Mouse (Mus musculus) layer of hippocampus, postnatal 10 days (tissue): ENCODE data around the gene Tmcc2. TPM values are rescaled to one million over a fixed set of nuclear protein-coding genes. Genes with fewer than 3 reads are reported as not detected.
A peak's percentile ranks its signal among the peaks of the same experiment; 100 is the strongest.

Source experiments
- DNase-seq, 2 experiments: peaks; one replicate each; pipeline ENCODE4 v3.0.0; 2021; ENCODE audit warnings: low spot score in 2 of 2
- long read RNA-seq: library from polyadenylated mRNA; stranded (forward); transcript quantifications from one replicate; pipeline ENCODE4 v2.0.0, GENCODE M21; 2023
- total RNA-seq, 2 experiments: library from RNA; stranded (reverse); gene quantifications; 2 replicates each; pipeline ENCODE4 v1.2.3; 2021

Tmcc2 gene
- 100 to 1,000 TPM; 171 to 181 TPM for total RNA-seq
- long read RNA-seq, transcript Tmcc2-201 (5 exons, 3,410 nt) = major isoform, 50 of 118 reads
- long read RNA-seq, transcript Tmcc2-203 (5 exons, 3,514 nt) = minor isoform, 7 of 118 reads
- long read RNA-seq, partial matches to known transcripts = 53 of 118 reads
- long read RNA-seq, other reads (novel, unspliced or antisense) = 8 of 118 reads

DNA sequence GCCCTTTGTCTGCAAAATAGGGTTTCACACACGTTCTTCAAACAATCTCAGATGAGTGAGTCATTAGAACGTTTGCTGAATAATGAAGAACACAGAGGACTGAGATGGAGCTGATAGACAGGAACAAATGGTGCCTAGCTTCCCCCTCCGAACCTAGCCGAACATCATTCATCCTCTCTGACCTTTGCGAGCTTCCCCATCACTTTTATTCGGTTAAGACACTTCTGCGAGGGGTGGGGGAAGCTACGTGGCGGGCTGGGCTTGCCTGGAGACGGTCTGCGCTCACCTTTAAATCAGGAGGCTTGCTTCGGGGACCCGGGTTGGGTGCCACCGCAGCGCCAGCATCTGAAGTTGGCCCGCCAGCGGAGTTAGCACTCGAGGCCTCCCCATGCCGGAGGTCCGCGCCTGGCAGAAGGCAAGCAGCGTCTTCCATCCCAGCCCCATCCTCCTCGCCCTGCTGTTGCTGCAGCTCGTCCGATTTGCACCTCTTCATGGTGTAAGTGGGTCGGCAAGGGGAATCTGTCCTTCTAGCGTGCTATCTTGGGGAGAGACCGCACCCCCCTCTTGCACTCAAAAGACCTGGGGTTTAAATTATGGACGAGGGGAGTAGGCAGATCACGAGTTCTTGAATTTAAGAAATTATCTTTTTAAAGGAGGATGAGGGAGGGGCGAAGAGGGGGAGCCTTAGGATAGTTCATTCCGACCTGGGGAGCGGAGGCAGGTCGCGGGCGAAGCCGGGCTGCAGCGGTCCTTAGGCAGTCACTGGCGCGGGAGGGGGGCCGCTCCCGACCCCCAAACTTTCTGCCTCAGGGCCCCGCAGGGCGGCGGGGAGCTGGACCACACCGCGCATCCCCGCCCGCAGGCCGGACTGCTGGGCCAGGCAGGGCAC, at the start of gene Tmcc2:
Gene Tmcc2 (minus strand): TSS at position 591 of the 889 bp plus-strand sequence.
- DNase-seq = peak; percentile 50 to 66

DNA sequence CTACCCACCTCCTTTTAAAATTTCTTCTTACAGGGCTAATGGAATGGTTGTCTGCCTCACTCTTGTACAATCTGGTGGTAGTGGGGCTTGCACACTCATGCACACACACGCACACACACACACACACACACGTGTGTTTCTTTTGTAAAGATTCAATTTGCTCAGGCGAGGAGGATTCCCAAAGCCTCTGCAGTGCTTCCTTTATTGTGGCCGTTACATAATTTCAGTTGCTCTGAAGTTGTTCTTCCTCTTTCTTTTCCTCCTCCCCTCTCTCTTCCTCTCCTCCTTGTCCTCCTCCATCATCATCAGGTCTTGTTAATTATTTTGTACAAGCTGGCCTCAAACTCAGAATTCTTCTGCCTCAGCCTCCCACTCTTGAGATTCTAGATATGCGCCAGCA, 46.3 kb upstream of the Tmcc2 start:
- DNase-seq = no peak

DNA sequence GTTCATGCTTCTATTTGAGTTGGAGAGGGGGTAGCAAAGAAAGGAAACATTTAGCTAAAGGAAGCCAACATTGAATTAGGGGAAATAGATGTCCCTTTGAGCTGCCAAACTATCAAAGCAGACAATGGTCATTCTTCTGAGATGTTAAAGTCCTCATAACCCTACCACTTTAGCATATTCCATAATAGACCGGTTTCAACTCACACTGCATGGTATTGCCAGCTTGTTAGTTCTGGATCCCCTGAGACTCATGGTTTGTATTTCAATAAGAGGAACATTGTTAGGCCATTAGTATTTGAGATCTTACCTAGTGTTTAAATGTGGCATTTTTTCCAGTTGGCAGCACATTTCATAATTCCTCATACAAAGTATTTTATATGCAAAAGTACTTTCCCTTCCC, 45.9 kb upstream of the Tmcc2 start:
- no peak for DNase-seq

DNA sequence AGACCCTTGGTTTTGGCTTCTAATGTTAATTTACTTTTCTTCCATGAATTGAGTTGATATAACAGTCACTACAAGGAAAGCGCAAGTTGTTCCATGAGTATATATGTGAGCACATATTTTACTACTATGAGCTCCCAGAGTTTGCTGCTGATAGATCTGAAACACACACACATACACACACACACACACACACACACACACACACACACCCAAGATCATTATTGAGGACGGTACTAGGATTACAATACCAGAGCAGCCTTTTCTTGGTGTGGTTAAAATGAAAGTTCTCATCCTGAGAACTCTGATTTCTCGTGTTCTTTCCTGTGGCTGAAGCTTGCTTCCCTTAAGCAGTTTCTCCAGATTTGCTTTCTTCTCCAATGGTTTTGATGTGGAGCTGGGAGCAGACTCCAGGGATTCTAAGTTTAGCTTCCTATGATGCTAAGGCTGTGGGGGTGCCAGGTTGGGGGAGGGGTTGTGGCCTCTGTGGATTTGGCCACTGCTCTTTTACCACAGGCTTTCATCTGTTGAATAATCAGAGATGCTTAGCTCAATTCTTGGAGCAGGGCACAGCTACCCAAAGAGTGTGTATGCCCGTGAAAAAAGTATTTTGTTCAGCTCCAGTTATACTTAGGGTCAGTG, 45.4 kb upstream of the Tmcc2 start:
- no peak for DNase-seq

DNA sequence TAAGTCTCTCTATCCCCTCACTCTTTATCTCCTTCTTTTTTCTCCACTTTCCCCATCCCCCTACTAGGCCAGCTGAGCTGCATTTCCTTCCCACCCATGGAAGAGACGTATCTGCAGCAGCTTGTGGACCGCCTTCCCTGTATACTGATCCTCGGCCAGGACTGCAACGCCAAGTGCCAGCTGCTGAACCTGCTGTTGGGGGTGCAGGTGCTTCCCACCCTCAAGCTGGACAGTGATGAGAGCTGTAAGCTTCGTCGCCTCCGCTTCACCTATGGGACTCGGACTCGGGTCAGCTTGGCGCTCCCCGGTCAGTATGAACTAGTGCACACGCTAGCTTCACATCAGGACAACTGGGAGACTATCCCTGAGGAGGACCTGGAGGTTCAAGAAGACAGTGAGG, 43.0 kb upstream of the Tmcc2 start:
- DNase-seq = no peak

DNA sequence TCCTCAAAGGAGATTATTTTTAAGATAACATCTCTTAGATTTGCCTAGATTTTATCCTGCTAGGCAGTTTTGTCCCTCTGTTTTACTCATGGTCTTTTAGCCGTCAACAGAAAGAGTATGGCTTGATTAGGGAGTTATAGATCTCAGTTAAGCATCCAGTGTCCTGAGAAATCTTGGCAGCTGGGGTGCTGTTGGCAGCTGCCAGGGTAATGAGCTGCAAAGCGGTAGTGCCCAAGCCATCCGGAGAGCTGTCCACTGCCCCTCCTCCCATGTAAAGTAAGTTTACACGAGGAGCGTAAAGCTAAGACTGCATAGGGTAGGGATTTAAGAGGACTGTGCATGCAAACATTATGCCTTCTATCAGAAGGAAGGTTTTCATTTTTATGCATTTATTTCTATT, 42.3 kb upstream of the Tmcc2 start:
- no peak for DNase-seq

DNA sequence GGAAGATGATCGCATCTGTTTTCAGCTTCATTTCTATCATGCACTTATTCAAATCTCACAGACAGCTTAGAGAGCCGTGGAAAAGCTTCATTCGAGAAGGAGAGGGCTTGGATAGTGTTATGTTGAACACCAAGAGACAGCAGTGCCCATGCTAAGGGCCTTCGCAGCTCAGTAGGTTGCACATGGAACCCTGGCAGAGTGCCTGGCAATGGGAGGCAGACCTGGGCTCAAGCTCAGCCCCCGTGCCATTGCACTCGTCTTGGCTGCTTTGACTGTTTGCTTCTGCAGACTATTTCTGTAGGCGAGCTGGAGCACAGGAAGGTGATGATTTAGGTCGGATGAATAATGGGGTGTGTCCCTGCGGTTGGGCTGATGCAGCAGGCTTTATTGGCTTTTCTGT, 40.6 kb upstream of the Tmcc2 start:
- DNase-seq = peak; percentile 42 to 62

DNA sequence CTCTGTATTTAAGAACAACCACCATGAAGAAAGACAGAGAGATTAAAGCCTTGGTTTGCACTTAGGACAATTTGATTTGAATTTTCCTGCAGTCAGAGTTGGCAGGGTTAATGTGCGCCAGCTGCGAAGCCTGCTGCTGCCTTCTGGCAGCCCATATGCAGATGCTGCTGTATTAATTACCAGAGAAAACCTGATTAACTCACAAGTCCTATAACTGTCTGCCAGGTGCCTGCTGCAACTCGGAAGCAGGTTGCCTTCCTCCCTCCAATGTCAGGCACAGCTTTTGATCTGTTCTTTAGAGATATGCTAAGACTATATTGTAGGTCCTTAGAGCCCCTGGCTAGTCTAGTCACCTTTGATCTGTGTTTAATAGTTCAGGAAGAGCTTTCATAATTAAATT, 39.7 kb upstream of the Tmcc2 start:
- peak; percentile 41 to 50 for DNase-seq

DNA sequence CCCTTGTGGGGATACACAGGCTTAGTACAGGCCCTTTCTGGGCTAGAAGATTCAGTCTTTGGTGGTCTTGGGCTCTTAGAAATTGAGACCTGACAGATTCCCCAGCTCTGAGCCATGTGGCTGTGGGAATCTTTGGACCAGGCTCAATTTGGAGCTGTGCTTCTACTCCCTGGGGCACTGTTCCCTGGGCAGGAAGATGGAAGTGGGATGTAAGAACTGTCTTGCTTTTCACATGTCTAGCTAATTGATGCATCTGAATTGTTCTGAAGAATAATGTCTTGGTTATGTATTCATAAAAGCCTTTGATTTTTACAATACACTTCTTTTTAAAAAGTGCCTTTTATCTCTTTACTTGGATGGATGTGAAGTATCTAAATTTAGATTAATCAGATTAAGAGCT, 34.5 kb upstream of the Tmcc2 start:
- DNase-seq = no peak

DNA sequence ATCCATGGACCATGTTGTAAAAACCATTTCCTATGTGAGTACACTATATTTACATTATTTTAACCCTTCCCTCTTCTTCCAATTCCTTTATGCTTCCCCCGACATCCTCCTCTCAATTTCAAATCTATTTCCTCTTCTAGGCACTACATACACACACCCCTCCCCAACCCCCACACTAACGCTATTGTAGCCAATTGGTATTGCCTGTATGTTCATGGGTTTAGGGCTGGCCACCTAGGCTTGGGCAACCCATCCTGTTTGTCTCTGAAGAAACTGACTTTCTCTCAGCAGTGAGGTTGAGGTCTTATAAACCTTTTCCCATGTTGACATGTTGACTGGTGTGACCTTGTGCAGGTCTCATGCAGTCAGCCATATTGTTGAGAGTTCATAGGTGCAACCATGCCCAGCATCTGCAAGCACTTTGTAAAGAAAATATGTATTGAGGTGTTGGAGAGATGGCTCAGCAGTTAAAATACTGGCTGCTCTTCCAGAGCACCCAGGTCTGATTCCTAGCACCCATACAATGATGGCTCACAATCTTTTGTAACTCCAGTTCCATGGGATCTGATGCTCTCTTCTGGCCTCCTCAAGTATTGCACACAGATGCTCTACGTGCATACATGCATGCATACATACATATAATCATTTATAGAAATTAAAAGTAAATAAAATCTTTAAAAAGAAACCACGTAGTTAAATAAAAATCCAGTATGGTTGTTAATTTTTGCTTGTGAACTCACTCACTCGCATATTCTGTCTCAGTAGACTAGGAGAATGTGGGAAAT, 32.0 kb upstream of the Tmcc2 start:
- DNase-seq = no peak

DNA sequence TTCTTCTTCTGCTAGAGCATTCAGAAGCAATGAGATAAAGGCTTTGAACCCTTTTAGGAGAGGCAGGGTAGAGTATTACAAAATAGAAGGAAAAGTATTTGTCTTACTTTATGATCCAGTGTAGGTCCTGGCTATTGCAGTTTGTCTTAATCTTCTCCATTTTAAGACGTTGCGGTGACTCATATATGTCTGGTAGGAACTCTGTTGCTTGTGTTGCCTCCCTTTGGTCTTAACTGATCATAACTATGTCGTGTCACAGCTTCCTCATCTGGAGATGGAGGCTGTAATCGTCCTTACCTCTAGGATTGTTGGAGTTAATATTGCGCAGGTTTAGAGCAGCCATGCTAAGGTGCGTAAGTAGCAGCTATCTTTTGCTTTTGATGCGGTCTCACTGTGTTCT, 29.6 kb upstream of the Tmcc2 start:
- no peak for DNase-seq

DNA sequence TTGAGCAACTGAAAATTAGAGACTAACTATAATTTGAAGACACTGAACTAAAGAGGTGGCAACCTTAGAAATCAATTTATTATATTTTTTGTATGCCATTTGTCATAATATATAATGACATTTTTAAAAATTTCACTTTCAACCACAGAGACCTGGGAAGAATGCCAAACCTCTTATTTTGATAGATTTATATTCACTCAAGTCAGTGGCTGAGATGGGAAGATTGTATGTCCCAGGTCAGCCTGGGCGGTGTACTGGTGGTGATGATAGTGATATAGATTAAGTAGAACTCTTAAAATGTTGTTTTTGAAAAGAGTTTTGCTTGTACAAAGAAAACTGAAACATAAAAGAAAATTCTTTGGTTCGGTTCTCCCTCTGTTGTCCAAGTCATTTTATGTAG, 29.1 kb upstream of the Tmcc2 start:
- DNase-seq = no peak

DNA sequence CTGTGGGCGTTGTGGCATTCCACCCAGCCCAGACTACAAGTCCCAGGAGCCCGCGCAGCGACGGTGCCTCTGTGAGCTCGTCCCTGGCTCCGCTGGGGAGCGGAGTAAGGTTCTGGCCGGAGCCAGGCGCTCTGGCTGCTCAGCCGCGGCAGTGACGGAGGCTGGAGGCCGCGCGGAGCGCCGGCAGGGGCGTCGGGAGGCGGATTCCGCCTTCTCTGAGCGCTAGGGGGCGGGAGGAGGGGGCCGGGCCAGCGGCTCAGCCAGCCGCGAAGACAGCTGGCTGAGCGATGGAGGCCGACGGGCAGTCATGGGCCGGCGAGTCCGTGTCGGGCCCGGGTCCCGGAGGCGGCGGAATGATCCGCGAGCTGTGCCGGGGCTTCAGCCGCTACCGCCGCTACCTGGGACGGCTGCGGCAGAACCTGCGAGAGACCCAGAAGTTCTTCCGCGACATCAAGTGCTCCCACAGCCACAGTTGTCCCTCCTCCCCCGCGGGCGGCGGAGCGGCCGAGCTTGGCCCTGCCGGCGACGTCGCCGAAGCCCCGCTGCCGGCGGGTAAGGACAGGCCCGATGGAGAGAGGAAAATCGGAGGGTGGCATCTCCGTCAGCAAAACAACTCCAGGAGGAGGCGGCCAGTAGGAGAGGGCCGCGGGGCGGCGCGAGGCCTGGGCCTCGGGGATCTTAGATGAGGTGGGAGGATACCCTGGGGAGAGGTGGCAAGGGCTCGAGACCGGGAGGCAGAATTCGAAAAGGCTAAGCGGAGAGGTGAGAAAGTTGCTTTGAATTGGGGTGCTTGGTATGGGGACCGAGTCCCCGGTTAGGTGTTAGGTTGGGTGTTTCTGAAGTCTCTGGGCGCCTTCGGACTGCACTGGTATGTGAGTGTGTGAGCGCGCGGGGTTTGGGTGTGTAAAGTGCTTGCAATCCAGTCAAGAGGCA, 26.5 kb upstream of the Tmcc2 start, which contains the start of gene Dstyk:
Gene Dstyk (plus strand): TSS at position 237 of the 933 bp plus-strand sequence.
- peak; percentile 89 to 92 for DNase-seq

DNA sequence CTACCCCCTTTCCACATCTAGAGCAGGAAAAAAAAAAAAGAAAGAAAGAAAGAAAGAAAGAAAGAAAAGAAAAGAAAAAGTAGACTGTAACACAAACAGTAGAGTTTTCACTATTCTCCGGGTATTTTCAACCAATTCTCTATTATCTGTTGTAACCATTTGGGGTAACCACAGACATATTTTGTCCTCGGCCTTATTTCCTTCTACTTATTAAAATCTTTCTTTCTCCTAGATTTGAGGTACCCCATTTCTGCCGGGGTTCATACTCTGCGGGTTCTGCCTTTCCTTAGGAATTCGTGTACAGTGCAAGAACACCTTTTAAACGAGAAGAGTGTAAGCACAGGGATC, 25.8 kb upstream of the Tmcc2 start:
- no peak for DNase-seq

DNA sequence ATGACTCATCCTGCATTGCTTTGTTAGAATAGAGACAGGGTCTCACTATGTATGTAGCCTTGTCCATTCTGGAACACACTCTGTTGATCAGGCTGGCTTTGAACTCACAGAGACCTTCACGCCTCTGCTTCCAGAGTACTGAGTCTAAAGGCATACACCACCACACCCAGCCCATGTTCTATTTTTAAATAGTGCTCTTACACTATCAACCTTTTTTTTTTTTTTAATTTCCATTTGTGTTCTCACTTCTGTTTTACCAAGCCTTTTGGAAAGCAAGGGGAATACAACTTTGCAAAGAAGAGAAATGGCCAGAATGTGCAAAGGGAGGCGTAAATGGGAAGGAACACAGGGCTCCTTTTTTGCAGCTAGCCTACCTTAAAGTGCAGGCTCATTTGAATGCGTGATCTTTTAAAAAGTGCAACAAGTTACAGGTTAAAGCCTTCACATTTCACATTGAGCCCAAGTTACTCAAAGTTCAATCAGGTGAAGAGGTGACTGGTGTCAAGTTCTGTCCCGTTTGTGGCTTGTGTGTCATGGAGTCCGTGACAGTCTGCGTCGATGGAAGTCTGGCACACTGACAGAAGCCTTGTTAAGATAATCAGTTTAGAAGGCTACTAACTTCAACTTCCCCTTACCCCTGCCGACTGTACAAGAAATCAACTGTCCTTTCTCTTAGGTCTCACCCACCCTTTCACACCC, 25.3 kb upstream of the Tmcc2 start:
- DNase-seq = no peak

DNA sequence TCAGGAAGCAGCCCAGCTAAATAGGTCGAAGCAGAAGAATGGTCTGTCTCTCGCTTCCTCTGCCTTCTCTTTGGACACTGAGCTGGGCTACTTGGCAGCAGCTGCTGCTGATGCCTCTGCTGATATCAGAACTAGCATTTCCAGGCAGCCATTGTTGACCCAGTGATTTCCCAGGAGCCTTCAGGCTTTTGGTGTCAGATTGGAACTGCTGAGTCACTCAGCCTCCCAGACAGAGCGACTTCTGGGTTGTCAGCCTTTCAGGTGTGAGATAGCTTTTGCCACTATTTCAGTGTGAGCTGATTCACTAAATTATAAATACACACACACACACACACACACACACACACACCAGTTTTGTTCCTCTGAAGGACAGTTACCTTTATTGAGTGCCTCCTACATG, 19.6 kb upstream of the Tmcc2 start:
- no peak for DNase-seq

DNA sequence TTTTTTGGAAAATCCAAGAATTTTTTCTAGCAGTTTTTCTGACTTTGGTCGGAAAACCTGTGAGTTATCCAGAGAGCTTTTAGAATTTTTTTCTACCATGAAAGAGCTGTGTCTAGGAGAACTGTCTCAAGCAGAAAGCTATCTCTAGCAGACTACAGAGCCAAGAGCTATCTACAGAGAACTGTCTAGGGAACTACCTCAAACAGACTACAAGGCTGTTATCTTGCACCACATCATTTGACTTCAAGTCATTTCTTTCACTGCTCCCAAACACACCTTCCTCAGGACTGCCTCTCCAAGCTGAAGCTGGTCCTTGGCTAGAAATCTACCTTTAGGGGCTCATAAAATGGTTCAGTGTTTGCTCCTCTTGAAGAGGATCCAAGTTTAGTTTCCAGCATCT, 10.8 kb upstream of the Tmcc2 start:
- no peak for DNase-seq

DNA sequence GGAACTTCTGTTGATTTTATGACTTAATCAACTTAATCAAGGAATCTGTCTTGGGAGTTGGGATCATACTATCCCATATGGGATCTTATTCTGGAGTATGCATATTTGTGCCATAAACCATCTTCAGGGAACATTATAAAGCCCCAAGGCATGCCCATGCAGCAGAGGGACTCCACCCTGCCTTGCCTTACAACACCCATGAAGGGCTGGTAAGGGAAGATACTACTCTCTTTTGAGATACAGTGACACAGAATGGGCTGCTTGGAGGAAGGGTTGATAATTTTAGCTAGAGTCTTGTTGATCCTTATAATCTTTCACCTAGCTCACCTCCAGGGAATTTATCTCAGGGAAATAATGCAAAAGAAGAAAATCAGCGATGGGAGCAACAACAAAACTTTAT, 9.5 kb upstream of the Tmcc2 start:
- no peak for DNase-seq

DNA sequence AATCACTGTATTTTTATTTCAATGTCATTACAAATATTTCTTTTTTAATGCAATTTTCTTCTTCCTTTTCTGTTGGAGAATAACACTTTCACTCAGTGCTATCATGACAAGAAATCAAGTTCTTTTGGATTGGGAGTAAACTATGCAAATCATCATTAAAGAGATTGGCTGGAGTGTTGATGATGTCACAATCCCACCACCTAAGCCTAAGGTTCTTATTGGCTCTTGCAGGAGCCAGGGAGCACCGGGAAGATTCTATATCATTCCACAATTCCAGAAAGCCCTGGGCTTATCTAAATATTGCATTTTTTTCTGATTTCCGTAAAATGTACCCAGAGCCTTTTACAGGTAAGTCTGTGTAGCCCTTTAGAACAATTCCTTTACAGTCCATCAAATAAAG, 5.6 kb upstream of the Tmcc2 start:
- DNase-seq = no peak

DNA sequence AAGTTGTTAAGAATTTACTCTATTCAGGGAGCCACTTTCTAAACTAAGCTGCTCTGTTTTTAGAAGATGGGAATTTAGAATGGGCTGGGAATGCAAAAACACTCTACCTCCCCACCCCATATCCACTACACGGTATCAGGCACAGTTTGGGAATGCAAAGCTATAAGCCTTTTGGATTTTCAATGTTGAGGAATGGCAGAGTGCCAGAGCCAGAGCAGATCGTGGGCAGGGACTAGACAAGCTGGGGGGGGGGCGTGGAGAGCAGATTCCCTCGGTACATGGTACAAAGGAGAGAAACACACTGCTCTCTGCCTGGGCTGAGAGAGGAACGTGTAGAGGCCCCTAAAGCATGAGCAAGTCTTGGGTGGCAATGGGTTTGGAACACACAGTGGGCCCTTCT, 1.8 kb upstream of the Tmcc2 start:
- no peak for DNase-seq
